Mouse (Mus musculus): ENCODE measurements around the gene Btd. TPM values are rescaled to one million over a fixed set of nuclear protein-coding genes. Genes with fewer than 3 reads are reported as not detected.

Btd gene
- total RNA-seq, 2 experiments from 2014 or later, result 11.0 to 11.2 TPM

GRCm38 (mm10) chr14:31697346-31697745 lies 56.5 kb downstream of the Btd start:
- no peak for DNase-seq (ENCODE audit: low spot score in 2 of 2)

GRCm38 (mm10) chr14:31697755-31698154 lies 56.9 kb downstream of the Btd start:
- no peak for DNase-seq (ENCODE audit: low spot score in 2 of 2)

- no peak for DNase-seq (ENCODE audit: low spot score in 2 of 2)
Measured at GRCm38 (mm10) chr14:31700376-31700775, 59.5 kb downstream of the Btd start.

DNA sequence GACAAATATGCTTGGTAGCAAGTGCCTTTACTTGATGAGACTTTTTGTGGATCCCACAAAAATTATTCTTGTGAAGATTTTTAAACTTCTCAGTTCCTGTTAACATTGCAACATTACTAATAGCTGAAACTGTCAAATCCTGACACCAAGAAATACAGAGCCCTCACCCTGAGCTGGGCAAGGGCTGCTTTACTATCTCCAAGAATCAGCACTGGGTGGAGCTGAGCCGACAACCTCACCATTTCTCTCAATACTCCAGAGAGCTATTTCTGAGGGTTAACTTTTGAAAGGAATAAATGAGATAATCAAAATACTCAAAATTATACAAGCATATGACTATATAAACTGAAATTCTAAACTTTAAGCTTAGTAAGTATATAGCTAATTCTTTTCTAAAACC lies 68.5 kb downstream of the Btd start:
- DNase-seq (ENCODE audit: low spot score in 2 of 2), result no peak

DNA sequence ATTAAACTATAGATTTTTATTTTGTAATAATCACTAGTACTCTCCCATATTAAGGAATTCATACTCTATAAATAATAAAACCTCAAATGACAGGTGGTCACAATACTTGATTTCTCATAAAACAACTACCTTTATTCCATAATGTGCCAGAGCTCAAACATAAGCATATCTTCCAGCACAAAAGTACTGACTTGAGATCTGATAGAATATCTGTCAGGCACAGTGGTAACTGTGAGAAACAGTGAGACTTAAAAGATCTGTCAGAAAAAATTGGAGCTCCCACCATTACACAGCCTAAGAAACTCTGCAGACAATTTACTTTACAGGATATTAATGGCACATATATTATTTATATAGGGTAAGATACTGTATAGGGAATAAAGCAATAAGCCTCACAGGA lies 74.8 kb downstream of the Btd start:
- no peak for DNase-seq (ENCODE audit: low spot score in 2 of 2)

DNA sequence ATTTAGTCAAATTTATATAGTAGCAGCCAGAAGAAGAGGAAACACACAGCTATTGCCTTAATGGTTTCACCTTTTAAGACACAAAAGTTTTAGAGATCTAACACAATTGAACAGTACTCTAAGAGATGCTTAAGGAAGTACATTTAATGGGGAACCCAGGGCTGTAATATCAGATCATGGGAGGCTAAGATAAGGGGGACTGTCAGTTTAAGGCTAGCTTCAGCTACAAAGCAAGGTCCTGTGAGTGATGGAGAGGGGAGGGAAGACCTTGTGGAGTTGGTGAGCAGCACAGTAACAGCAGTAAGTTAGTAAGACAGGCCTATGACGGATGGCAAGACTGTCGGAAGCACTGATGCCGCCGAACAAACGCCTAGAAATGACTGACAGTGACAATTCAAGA lies 76.5 kb downstream of the Btd start:
- DNase-seq (ENCODE audit: low spot score in 2 of 2), result no peak

Other genes starting within 250 kb of the Btd start
- 100 to 1,000 TPM; 137 to 160 TPM for gene Sh3bp5, start 204.9 kb upstream of the Btd start, total RNA-seq (2021)
- 10 to 100 TPM; 12.6 to 13.0 TPM for gene Eaf1, start 146.6 kb upstream of the Btd start, total RNA-seq (2021)
- 10 to 100 TPM; 27.6 to 28.5 TPM for gene Mettl6, start 146.0 kb upstream of the Btd start, total RNA-seq (2021)
- under 1 TPM; 0.32 to 0.43 TPM for gene Colq, start 49.7 kb upstream of the Btd start, total RNA-seq (2021)
- gene Gm49387, start 150 bp upstream of the Btd start, total RNA-seq (2021), result not detected
- 1 to 10 TPM; 7.7 to 9.9 TPM for gene Hacl1, start 258 bp downstream of the Btd start, total RNA-seq (2021)
- 10 to 100 TPM; 49.9 to 53.9 TPM for gene Ankrd28, start 189.6 kb downstream of the Btd start, total RNA-seq (2021)

Data from layer of hippocampus, postnatal 14 days (tissue).